Mouse (Mus musculus): ENCODE data around the gene Rapgef4.

Gene Rapgef4

DNA sequence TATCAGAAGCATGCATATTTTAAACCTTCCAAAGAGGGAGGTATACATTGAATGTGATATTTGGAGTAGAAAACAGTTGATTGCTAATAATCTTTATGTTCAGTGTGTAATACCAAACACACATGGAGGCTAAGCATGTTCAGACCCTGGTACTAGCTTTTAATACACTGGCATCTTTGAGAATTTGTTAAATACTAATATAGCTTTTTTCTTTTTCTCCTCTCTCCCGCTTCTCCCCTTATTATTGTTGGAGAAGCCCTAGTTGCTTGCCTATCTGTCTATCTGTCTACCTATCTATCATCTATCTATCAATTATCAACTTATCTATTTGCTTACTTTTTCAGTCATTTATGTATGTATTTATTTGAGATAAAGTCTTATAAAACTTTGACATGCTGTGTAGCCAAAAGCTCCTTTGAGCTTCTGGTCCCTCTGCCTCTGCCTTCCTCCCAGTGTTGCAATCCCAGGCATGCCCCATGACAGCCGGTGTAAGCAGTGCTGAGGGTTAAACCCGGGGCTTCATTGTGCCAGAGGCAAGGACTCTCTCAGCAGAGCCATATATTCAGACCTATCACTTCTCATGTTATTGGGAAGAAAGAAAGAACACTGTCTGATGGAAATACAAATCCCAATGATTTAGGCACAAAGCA lies 96.6 kb downstream of the Rapgef4 start:
- DNase-seq (ENCODE audit: low read depth), result no peak

- DNase-seq (ENCODE audit: low read depth), result peak; percentile 76
Measured at GRCm38 (mm10) chr2:72078140-72078521, 97.1 kb downstream of the Rapgef4 start.

- no peak for DNase-seq (ENCODE audit: low read depth)
Measured at GRCm38 (mm10) chr2:72079110-72079509, 98.1 kb downstream of the Rapgef4 start.

- no peak for DNase-seq (ENCODE audit: low read depth)
Measured at GRCm38 (mm10) chr2:72082846-72083245, 101.8 kb downstream of the Rapgef4 start.

- no peak for DNase-seq (ENCODE audit: low read depth)
Measured at GRCm38 (mm10) chr2:72088886-72089285, 107.8 kb downstream of the Rapgef4 start.

- DNase-seq (ENCODE audit: low read depth), result no peak
Measured at GRCm38 (mm10) chr2:72090061-72090460, 109.0 kb downstream of the Rapgef4 start.

GRCm38 (mm10) chr2:72092046-72092445 lies 111.0 kb downstream of the Rapgef4 start:
- no peak for DNase-seq (ENCODE audit: low read depth)

GRCm38 (mm10) chr2:72093402-72094037 lies 112.5 kb downstream of the Rapgef4 start:
- DNase-seq (ENCODE audit: low read depth), result no peak

DNA sequence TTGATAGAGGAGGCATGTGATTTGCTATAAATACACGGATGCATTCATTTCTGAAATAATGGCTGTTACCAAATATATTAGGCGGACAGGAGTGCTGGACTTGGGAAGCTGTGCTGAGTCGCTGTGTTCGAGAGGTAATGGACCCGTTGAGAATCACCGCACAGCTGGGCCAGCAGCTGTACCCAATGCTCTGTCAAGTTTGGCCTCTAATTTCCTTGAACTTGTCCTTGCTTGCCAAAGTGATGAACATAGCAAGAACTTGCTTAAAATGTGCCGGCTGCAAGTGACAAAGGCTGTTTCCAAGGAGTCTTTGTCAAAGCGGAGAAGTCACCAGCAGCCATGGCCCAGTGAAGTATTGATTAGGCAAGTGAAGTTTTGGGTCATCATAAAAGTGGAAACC lies 113.0 kb downstream of the Rapgef4 start:
- no peak for DNase-seq (ENCODE audit: low read depth)

DNA sequence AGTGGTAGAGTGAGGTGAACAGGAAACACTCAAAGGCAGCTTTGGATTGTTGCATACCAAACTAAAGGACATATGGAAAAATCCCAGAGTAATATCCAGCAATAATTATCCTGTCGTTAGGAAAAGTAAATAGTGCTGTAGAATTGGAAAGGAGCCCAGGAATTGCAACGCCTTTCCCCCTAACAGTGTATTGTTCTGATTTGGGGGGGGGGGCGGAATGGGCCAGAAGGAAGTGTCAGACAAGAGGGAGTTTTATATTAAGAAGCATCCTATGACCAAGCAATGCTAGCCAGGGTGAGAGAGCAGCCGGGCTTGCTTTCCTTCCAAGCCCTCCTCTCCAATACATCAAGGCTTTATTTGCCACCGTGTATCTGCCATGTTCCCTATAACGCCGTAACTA lies 113.4 kb downstream of the Rapgef4 start:
- DNase-seq (ENCODE audit: low read depth), result no peak

GRCm38 (mm10) chr2:72095002-72095401 lies 114.0 kb downstream of the Rapgef4 start:
- no peak for DNase-seq (ENCODE audit: low read depth)

DNA sequence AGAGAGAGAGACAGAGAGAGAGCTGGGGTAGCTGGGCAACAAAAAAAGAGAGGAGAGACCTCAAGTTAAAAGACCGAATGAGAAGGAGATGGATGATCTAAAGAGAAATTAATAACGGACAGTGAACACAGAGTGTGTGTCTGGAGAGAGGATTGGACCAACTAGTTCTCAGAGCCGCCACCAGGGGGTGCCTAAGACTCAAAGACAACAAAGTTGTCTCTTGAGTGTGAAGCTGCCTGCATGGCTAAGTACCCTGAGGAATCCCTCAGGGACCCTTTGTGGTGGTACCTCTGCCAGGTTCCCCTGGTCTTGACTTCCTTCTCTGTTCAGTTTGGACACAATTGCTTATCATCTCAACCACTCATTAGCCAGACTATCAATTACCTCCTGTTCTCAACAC lies 115.3 kb downstream of the Rapgef4 start:
- no peak for DNase-seq (ENCODE audit: low read depth)

- DNase-seq (ENCODE audit: low read depth), result no peak
Measured at GRCm38 (mm10) chr2:72098366-72098765, 117.3 kb downstream of the Rapgef4 start.

GRCm38 (mm10) chr2:72104604-72105003 lies 123.6 kb downstream of the Rapgef4 start:
- no peak for DNase-seq (ENCODE audit: low read depth)

DNA sequence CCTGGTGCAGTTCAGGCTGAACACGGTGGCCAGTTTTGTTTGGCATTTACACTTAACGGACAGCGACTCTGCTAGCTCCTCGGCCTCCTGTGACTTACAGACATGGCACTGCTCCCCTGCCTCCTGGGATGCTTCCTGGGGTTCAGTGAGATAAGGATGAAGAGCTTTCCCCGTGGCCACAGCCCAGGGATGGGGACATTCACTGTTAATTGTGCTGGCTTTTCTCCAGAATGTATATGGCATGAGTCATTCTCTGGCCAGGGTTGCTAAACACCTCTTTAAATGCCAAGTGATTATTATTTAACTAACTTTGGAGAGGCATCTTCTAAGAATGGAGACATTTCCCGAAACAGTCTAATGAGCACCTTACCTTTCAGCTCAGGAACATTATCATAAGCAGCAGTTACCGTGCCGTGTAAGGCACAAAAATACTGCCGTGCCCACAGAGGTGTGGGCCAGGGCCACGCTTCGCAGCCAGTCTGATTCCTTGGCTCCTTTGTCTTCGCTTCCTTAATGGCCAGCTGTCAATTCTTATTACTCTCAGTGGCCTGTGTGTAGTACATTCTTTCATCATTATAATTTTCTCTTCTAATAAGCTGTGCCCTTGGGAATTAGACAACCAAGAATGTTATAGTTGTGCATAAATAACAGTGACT lies 126.6 kb downstream of the Rapgef4 start:
- no peak for DNase-seq (ENCODE audit: low read depth)

GRCm38 (mm10) chr2:72108448-72109312 lies 127.6 kb downstream of the Rapgef4 start:
- DNase-seq (ENCODE audit: low read depth), result no peak

DNA sequence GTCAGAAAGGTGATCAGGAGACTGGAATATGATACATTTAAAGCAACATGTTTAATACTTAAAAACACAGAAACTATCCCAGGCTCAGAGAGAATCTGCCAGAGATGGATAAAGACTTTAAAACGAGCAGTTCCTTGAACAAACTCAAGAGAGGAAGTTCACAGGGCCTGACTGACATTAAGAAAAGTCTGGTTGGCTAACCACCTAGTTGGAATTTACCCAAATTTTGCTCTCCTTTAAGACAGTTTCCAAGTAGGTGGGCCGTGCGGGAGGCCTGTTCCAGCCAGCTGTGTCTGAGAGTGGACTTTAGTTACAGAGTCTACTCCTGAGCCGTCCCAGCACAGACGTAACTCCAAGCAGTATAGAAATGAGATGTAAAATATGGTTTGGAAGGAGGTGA lies 129.4 kb downstream of the Rapgef4 start:
- DNase-seq (ENCODE audit: low read depth), result no peak

GRCm38 (mm10) chr2:72113716-72114115 lies 132.7 kb downstream of the Rapgef4 start:
- DNase-seq (ENCODE audit: low read depth), result no peak

DNA sequence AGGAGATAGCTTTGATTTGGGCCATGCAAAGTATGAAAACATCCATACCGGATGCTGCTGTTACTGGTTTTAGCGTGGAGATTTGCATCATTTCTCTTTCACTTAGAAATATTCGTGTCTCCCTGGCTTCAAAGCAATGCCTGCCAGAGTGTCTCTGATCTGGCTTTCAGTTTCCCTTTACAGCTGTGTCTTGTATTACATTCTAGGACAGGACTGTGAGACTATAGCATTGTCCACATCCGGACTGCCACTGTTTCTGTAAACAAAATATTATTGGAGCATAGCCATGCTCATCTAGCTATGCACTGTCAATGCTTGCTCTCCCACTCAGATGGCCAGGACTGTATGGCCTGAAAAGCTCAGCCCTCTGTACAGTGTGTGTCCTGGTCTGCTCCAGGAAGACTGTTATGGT lies 133.1 kb downstream of the Rapgef4 start:
- DNase-seq (ENCODE audit: low read depth), result no peak

DNA sequence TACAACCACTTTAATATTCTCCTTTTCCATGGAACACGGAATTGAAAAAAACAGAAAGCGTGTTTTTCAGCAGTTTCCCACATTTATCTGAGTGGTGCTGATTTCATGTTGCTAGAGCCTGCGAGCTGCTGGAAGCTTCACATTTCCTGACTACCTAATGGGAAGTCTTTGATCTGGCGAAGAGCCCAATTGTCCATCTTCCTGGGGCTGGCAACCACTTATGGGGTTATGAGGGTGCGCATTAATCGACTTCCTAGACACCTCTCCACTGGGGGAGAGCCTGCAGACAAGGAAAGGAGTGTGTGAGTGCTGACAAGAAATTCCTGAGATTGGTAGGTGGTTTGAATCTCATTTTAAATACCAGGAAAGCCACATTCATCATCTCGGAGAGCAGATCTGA lies 135.1 kb downstream of the Rapgef4 start:
- DNase-seq (ENCODE audit: low read depth), result no peak

DNA sequence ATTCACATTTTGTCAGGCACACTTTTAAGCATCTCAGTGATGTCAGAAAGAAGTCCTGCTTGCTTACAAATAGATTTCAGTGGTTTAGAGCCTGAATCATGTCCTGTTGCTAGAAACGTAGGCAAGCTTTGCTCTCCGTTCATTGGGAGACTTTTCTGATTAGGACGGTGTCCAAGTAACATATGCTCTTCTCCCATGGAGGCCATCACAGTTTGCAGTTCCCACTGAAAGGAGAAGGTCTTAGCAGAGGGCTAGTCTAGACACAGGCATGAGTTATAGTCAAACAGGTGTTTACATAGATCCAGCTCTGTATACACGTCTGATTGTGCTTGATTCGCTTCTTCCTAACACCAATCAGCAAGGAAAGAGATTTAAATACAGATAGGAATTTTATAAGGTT lies 135.7 kb downstream of the Rapgef4 start:
- DNase-seq (ENCODE audit: low read depth), result no peak

All from fibroblast of lung, adult 2 months (primary cell).